Mouse (Mus musculus) liver, postnatal 0 days (tissue): ENCODE data around the gene Hmg20b. TPM values are rescaled to one million over a fixed set of nuclear protein-coding genes. Genes with fewer than 3 reads are reported as not detected.
A peak's percentile ranks its signal among the peaks of the same experiment; 100 is the strongest.

Experiments used
- ATAC-seq: fragments of 200-750 bp; cut with Nextera tagmentation; 2 replicates; pipeline ENCODE4 v1.8.0; 2017; ENCODE audit warnings: mild to moderate bottlenecking, moderate library complexity
- DNase-seq: peaks from one replicate; pipeline ENCODE4 v3.0.0-alpha.2; 2016
- H3K27ac ChIP-seq: fragments of 300-500 bp; sonication (generic); 2 replicates; pipeline ENCODE4 v1.5.1; 2014; ENCODE audit warnings: antibody characterized with exemption, moderate library complexity, mild to moderate bottlenecking, low read depth
- H3K27me3 ChIP-seq: fragments of 300-500 bp; sonication (generic); 2 replicates; pipeline ENCODE4 v1.6.1; 2014; ENCODE audit warnings: low read length, control low read depth, mixed read lengths; ENCODE audit not compliant: insufficient read depth
- H3K36me3 ChIP-seq: fragments of 300-500 bp; sonication (generic); replicated peaks from 2 replicates; pipeline ENCODE4 v1.6.1; 2014; ENCODE audit warnings: mild to moderate bottlenecking, control low read depth, low read length, moderate library complexity, mixed read lengths; ENCODE audit not compliant: insufficient read depth
- H3K4me1 ChIP-seq: fragments of 300-500 bp; sonication (generic); 2 replicates; pipeline ENCODE4 v1.6.1; 2014; ENCODE audit warnings: antibody characterized with exemption, mild to moderate bottlenecking, control low read depth; ENCODE audit not compliant: insufficient read depth
- H3K4me2 ChIP-seq: fragments of 300-500 bp; sonication (generic); 2 replicates; pipeline ENCODE4 v1.6.1; 2014; ENCODE audit warnings: low read depth, mild to moderate bottlenecking, low read length, moderate library complexity, mixed read lengths
- H3K4me3 ChIP-seq: fragments of 300-500 bp; sonication (generic); 2 replicates; pipeline ENCODE4 v1.5.1; 2014; ENCODE audit warnings: low read depth, low read length
- H3K9ac ChIP-seq: fragments of 300-500 bp; sonication (generic); replicated peaks from 2 replicates; pipeline ENCODE4 v1.6.1; 2014; ENCODE audit warnings: mild to moderate bottlenecking, moderate library complexity
- H3K9me3 ChIP-seq: fragments of 300-500 bp; sonication (generic); 2 replicates; pipeline ENCODE4 v1.6.1; 2016; ENCODE audit warnings: mild to moderate bottlenecking, control low read depth, low read length, mixed read lengths
- CTCF ChIP-seq: sonication (generic); IDR thresholded peaks from 2 replicates; pipeline ENCODE4 v1.5.1; 2016; ENCODE audit warnings: antibody characterized with exemption, low read depth
- EP300 ChIP-seq: IDR thresholded peaks from 2 replicates; pipeline ENCODE4 v1.6.1; 2016; ENCODE audit warnings: antibody characterized with exemption, low read depth, mild to moderate bottlenecking
- WGBS: fragments of 180-500 bp; shearing (Covaris S2); extraction: QIAGEN DNeasy Blood & Tissue Kit; methylation state at CpG from one replicate; pipeline ENCODE4 v1.1.7; 2014; ENCODE audit not compliant: insufficient replicate concordance; 5-methylcytosine and 5-hydroxymethylcytosine counted together
- microRNA-seq: library from miRNA; unstranded; fragments of <30 nt; microRNA quantifications from one replicate; pipeline ENCODE4, GENCODE M21; 2016
- polyA plus RNA-seq: library from polyadenylated mRNA; unstranded; fragments of >200 nt; fragmentation: Nextera tagmentation; extraction: Ambion mirVana; gene quantifications from 2 replicates; pipeline ENCODE4 v1.2.1, GENCODE M21; 2015

The Hmg20b gene
- polyA plus RNA-seq, 1 experiment from 2014 or later, result 27.1 TPM

- 62% methylated on average over 17 of the region's 17 CpGs for WGBS
These were observed 51.7 kb downstream of the Hmg20b start for GRCm38 (mm10) chr10:81298369-81299100.

GRCm38 (mm10) chr10:81297845-81298244 is 52.4 kb downstream of the Hmg20b start:
- WGBS, result 22% methylated on average over 10 of the region's 10 CpGs

More at GRCm38 (mm10) chr10:81298369-81299100, 51.7 kb downstream of the Hmg20b start:
- Histone ChIP-seq H3K27ac (peak overlapping the region; percentile 95), H3K9ac (no peak overlapping the region), H3K9me3 (no peaks in the 10 kb centered on the region), H3K4me3 (no peak overlapping the region; the same call in 1 of the 2 replicates), H3K36me3 (no peaks in the 10 kb centered on the region; the same call in 1 of the 2 replicates), H3K4me1 (peaks cover 95% of the 10 kb centered on the region), H3K4me2 (peak overlapping the region; percentile 52), H3K27me3 (no peaks in the 10 kb centered on the region)
- TF ChIP-seq EP300, result no peak
- TF ChIP-seq CTCF, result no peak; the same call in 1 of the 2 replicates
- ATAC-seq (no peak), DNase-seq (peak; percentile 58)

GRCm38 (mm10) chr10:81297246-81297645 is 53.0 kb downstream of the Hmg20b start:
- H3K4me2 ChIP-seq, result peak overlapping the region; percentile 52
- H3K4me1 ChIP-seq, result peaks cover 85% of the 10 kb centered on the region
- 54% methylated on average over 6 of the region's 6 CpGs for WGBS
- H3K9me3 ChIP-seq, result no peaks in the 10 kb centered on the region
- no peak for TF ChIP-seq CTCF
- no peaks in the 10 kb centered on the region for H3K27me3 ChIP-seq
- no peak for DNase-seq
- H3K36me3 ChIP-seq, result no peaks in the 10 kb centered on the region; the same call in 1 of the 2 replicates
- no peak overlapping the region for H3K4me3 ChIP-seq
- H3K9ac ChIP-seq, result peak overlapping the region; percentile 44; the same call in 1 of the 2 replicates
- H3K27ac ChIP-seq, result peak overlapping the region; percentile 95
- no peak for ATAC-seq

More at GRCm38 (mm10) chr10:81297845-81298244, 52.4 kb downstream of the Hmg20b start:
- H3K36me3 ChIP-seq, result no peaks in the 10 kb centered on the region; the same call in 1 of the 2 replicates
- peaks cover 90% of the 10 kb centered on the region for H3K4me1 ChIP-seq
- no peak for TF ChIP-seq CTCF
- TF ChIP-seq EP300, result no peak; the same call in 1 of the 2 replicates
- DNase-seq, result peak; percentile 66
- H3K4me2 ChIP-seq, result peak overlapping the region; percentile 52
- no peaks in the 10 kb centered on the region for H3K27me3 ChIP-seq
- H3K9ac ChIP-seq, result peak overlapping the region; percentile 44; the same call in 1 of the 2 replicates
- ATAC-seq, result peak; percentile 30
- no peaks in the 10 kb centered on the region for H3K9me3 ChIP-seq
- H3K27ac ChIP-seq, result peak overlapping the region; percentile 95
- H3K4me3 ChIP-seq, result no peak overlapping the region

Small RNA genes within 50 kb of the gene (microRNA-seq; reads per million reads assigned to microRNA genes)
- gene Mir6913, result not detected

Other genes starting within 250 kb of the Hmg20b start
- 93.2 and 93.9 TPM in 2 replicates for gene Map2k2, start 244.6 kb downstream of the Hmg20b start, polyA plus RNA-seq
- gene Zbtb7a, start 215.3 kb downstream of the Hmg20b start, polyA plus RNA-seq, result 29.7 and 33.8 TPM in 2 replicates
- gene Pias4, start 182.6 kb downstream of the Hmg20b start, polyA plus RNA-seq, result 14.6 and 16.1 TPM in 2 replicates
- 310 and 313 TPM in 2 replicates for gene Eef2, start 173.8 kb downstream of the Hmg20b start, polyA plus RNA-seq
- gene Dapk3, start 167.5 kb downstream of the Hmg20b start, polyA plus RNA-seq, result 15.3 and 17.2 TPM in 2 replicates
- not detected in 2 replicates for gene 4930442H23Rik, start 166.6 kb downstream of the Hmg20b start, polyA plus RNA-seq
- gene Nmrk2, start 148.4 kb downstream of the Hmg20b start, polyA plus RNA-seq, result not detected in 2 replicates
- not detected in 2 replicates for gene Atcay, start 119.6 kb downstream of the Hmg20b start, polyA plus RNA-seq
- gene Zfr2, start 117.3 kb downstream of the Hmg20b start, polyA plus RNA-seq, result 0.09 and 0.61 TPM in 2 replicates
- gene Matk, start 97.5 kb downstream of the Hmg20b start, polyA plus RNA-seq, result 1.7 TPM in 2 replicates
- gene Mrpl54, start 83.5 kb downstream of the Hmg20b start, polyA plus RNA-seq, result 110 and 112 TPM in 2 replicates
- gene Apba3, start 83.5 kb downstream of the Hmg20b start, polyA plus RNA-seq, result 21.1 and 23.2 TPM in 2 replicates
- gene Tjp3, start 58.9 kb downstream of the Hmg20b start, polyA plus RNA-seq, result 1.7 and 1.8 TPM in 2 replicates
- gene Pip5k1c, start 57.5 kb downstream of the Hmg20b start, polyA plus RNA-seq, result 8.8 and 9.7 TPM in 2 replicates
- gene Cactin, start 29.4 kb downstream of the Hmg20b start, polyA plus RNA-seq, result 12.4 and 12.9 TPM in 2 replicates
- gene Tbxa2r, start 21.7 kb downstream of the Hmg20b start, polyA plus RNA-seq, result 5.2 and 5.4 TPM in 2 replicates
- 0.02 and 0.08 TPM in 2 replicates for gene Gipc3, start 7.2 kb downstream of the Hmg20b start, polyA plus RNA-seq
- gene Mfsd12, start 7.0 kb upstream of the Hmg20b start, polyA plus RNA-seq, result 6.8 and 7.9 TPM in 2 replicates
- gene 4930404N11Rik, start 15.3 kb upstream of the Hmg20b start, polyA plus RNA-seq, result 0.71 and 0.94 TPM in 2 replicates
- 69.7 and 74.6 TPM in 2 replicates for gene Fzr1, start 28.0 kb upstream of the Hmg20b start, polyA plus RNA-seq
- gene Dohh, start 33.9 kb upstream of the Hmg20b start, polyA plus RNA-seq, result 39.3 and 42.1 TPM in 2 replicates
- 0.40 and 0.70 TPM in 2 replicates for gene Gm48551, start 34.0 kb upstream of the Hmg20b start, polyA plus RNA-seq
- not detected in 2 replicates for gene Gm48552, start 38.5 kb upstream of the Hmg20b start, polyA plus RNA-seq
- 1.7 and 2.0 TPM in 2 replicates for gene Smim24, start 42.6 kb upstream of the Hmg20b start, polyA plus RNA-seq
- gene Nfic, start 105.2 kb upstream of the Hmg20b start, polyA plus RNA-seq, result 19.6 and 21.1 TPM in 2 replicates
- gene Celf5, start 132.2 kb upstream of the Hmg20b start, polyA plus RNA-seq, result not detected in 2 replicates
- 29.2 and 30.6 TPM in 2 replicates for gene Ncln, start 145.9 kb upstream of the Hmg20b start, polyA plus RNA-seq
- gene S1pr4, start 149.7 kb upstream of the Hmg20b start, polyA plus RNA-seq, result 6.3 and 7.4 TPM in 2 replicates
- 4.0 and 4.4 TPM in 2 replicates for gene Gna15, start 173.7 kb upstream of the Hmg20b start, polyA plus RNA-seq
- gene Gna11, start 194.7 kb upstream of the Hmg20b start, polyA plus RNA-seq, result 18.3 and 19.2 TPM in 2 replicates
- 256 and 266 TPM in 2 replicates for gene Aes, start 209.0 kb upstream of the Hmg20b start, polyA plus RNA-seq
- 1.2 and 2.2 TPM in 2 replicates for gene Tle2, start 224.1 kb upstream of the Hmg20b start, polyA plus RNA-seq